Mouse (Mus musculus) cortical plate, adult 2 months (tissue): ENCODE data around the gene Sh3gl1.

Source experiments
- CTCF ChIP-seq: fragments of 200-500 bp; IDR thresholded peaks from 2 replicates; pipeline ENCODE4 v1.5.1; 2011; ENCODE audit warnings: mild to moderate bottlenecking, control low read depth, low read length; ENCODE audit not compliant: insufficient read depth; ENCODE audit errors: extremely low read depth
- POLR2A ChIP-seq: fragments of 200-500 bp; IDR thresholded peaks from 2 replicates; pipeline ENCODE4 v1.6.1; 2011; ENCODE audit warnings: mild to moderate bottlenecking, low read length, control low read depth; ENCODE audit not compliant: insufficient read depth; ENCODE audit errors: extremely low read depth

GRCm38 (mm10) chr17:56009962-56010240 lies 26.5 kb downstream of the Sh3gl1 start:
- TF ChIP-seq CTCF = no peak
- no peak for TF ChIP-seq POLR2A
